Mouse (Mus musculus) hindbrain, embryonic 12.5 days (tissue): ENCODE results near the gene Gna15. TPM values are rescaled to one million over a fixed set of nuclear protein-coding genes. Genes with fewer than 3 reads are reported as not detected.
A peak's percentile ranks its signal among the peaks of the same experiment; 100 is the strongest.

Experiments used
- ATAC-seq: fragments of 200-750 bp; cut with Nextera tagmentation; 2 replicates; pipeline ENCODE4 v1.8.0; 2017; ENCODE audit warnings: moderate TSS enrichment; ENCODE audit not compliant: low FRiP score
- H3K27ac ChIP-seq: fragments of 300-500 bp; sonication (generic); 2 replicates; pipeline ENCODE4 v1.5.1; 2016; ENCODE audit warnings: mild to moderate bottlenecking
- H3K27me3 ChIP-seq: fragments of 300-500 bp; sonication (generic); 2 replicates; pipeline ENCODE4 v1.6.1; 2016; ENCODE audit warnings: mild to moderate bottlenecking
- H3K36me3 ChIP-seq: fragments of 300-500 bp; sonication (generic); 2 replicates; pipeline ENCODE4 v1.6.1; 2016; ENCODE audit warnings: mild to moderate bottlenecking
- H3K4me1 ChIP-seq: fragments of 300-500 bp; sonication (generic); 2 replicates; pipeline ENCODE4 v1.6.1; 2016
- H3K4me2 ChIP-seq: fragments of 300-500 bp; sonication (generic); replicated peaks from 2 replicates; pipeline ENCODE4 v1.6.1; 2016; ENCODE audit warnings: mild to moderate bottlenecking
- H3K4me3 ChIP-seq: fragments of 300-500 bp; sonication (generic); 2 replicates; pipeline ENCODE4 v1.5.1; 2016; ENCODE audit warnings: mild to moderate bottlenecking
- H3K9ac ChIP-seq: fragments of 300-500 bp; sonication (generic); 2 replicates; pipeline ENCODE4 v1.6.1; 2016; ENCODE audit warnings: mild to moderate bottlenecking, moderate library complexity
- H3K9me3 ChIP-seq: fragments of 300-500 bp; sonication (generic); replicated peaks from 2 replicates; pipeline ENCODE4 v1.6.1; 2016; ENCODE audit warnings: mild to moderate bottlenecking
- WGBS: fragments of 180-500 bp; shearing (Covaris S2); methylation state at CpG from one replicate; pipeline ENCODE4 v1.1.7; 2016; 5-methylcytosine and 5-hydroxymethylcytosine counted together
- polyA plus RNA-seq: library from polyadenylated mRNA; unstranded; fragments of >200 nt; fragmentation: Nextera tagmentation; extraction: Ambion mirVana; gene quantifications from 2 replicates; pipeline ENCODE4 v1.2.1, GENCODE M21; 2016

The Gna15 gene
- polyA plus RNA-seq, 1 experiment from 2014 or later: 0.75 TPM

GRCm38 (mm10) chr10:81538321-81539048 is 14.5 kb upstream of the Gna15 start:
- Histone ChIP-seq H3K9me3 (no peaks in the 10 kb centered on the region), H3K27ac (no peak overlapping the region), H3K4me1 (peaks cover 27% of the 10 kb centered on the region), H3K9ac (peak overlapping the region; percentile 41; the same call in 1 of the 2 replicates), H3K4me2 (no peak overlapping the region), H3K36me3 (peaks cover 20% of the 10 kb centered on the region), H3K27me3 (no peaks in the 10 kb centered on the region), H3K4me3 (no peak overlapping the region)
- ATAC-seq: no peak
- 87% methylated on average over 3 of the region's 3 CpGs for WGBS

- ATAC-seq: no peak
- WGBS: 82% methylated on average over 2 of the region's 2 CpGs
- H3K9ac ChIP-seq: no peak overlapping the region
These were observed 13.4 kb upstream of the Gna15 start for GRCm38 (mm10) chr10:81537429-81537828.

GRCm38 (mm10) chr10:81536734-81537133 is 12.7 kb upstream of the Gna15 start:
- no peak overlapping the region for H3K27ac ChIP-seq
- peaks cover 10% of the 10 kb centered on the region for H3K4me1 ChIP-seq
- WGBS: 78% methylated on average over 6 of the region's 6 CpGs
- peaks cover 30% of the 10 kb centered on the region for H3K36me3 ChIP-seq
- ATAC-seq: no peak
- H3K4me3 ChIP-seq: no peak overlapping the region
- no peak overlapping the region for H3K4me2 ChIP-seq
- no peaks in the 10 kb centered on the region for H3K27me3 ChIP-seq
- H3K9ac ChIP-seq: no peak overlapping the region
- no peaks in the 10 kb centered on the region for H3K9me3 ChIP-seq

More at GRCm38 (mm10) chr10:81537429-81537828, 13.4 kb upstream of the Gna15 start:
- Histone ChIP-seq H3K27ac (no peak overlapping the region), H3K4me2 (no peak overlapping the region), H3K4me1 (peaks cover 17% of the 10 kb centered on the region), H3K9me3 (no peaks in the 10 kb centered on the region), H3K36me3 (peaks cover 27% of the 10 kb centered on the region), H3K27me3 (no peaks in the 10 kb centered on the region), H3K4me3 (no peak overlapping the region)

- Histone ChIP-seq H3K27ac (no peak overlapping the region), H3K4me2 (no peak overlapping the region), H3K4me3 (no peak overlapping the region), H3K36me3 (peaks cover 43% of the 10 kb centered on the region), H3K27me3 (no peaks in the 10 kb centered on the region), H3K4me1 (peaks cover 2% of the 10 kb centered on the region; the same call in 1 of the 2 replicates), H3K9ac (no peak overlapping the region), H3K9me3 (no peaks in the 10 kb centered on the region)
- ATAC-seq: no peak
- WGBS: 61% methylated on average over 16 of the region's 16 CpGs
These were observed 10.8 kb upstream of the Gna15 start for GRCm38 (mm10) chr10:81534826-81535225.

- no peaks in the 10 kb centered on the region for H3K9me3 ChIP-seq
- peaks cover 11% of the 10 kb centered on the region for H3K27me3 ChIP-seq
- WGBS: 13% methylated on average over 14 of the region's 14 CpGs
- no peak overlapping the region for H3K4me2 ChIP-seq
- peaks cover 34% of the 10 kb centered on the region for H3K36me3 ChIP-seq
- H3K9ac ChIP-seq: no peak overlapping the region
- no peak overlapping the region for H3K27ac ChIP-seq
- 0 out of 2 replicates have a peak, but pooled peaks cover 3% of the 10 kb centered on the region for H3K4me1 ChIP-seq
- ATAC-seq: 0 out of 2 replicates have a peak, but pooled peaks have one; percentile 44
- no peak overlapping the region for H3K4me3 ChIP-seq
These were observed 2.8 kb upstream of the Gna15 start for GRCm38 (mm10) chr10:81526779-81527178.

GRCm38 (mm10) chr10:81525017-81525694 is 1.1 kb upstream of the Gna15 start:
- Histone ChIP-seq H3K27ac (no peak overlapping the region), H3K9ac (no peak overlapping the region), H3K4me2 (no peak overlapping the region), H3K9me3 (no peaks in the 10 kb centered on the region), H3K36me3 (peaks cover 19% of the 10 kb centered on the region), H3K4me1 (0 out of 2 replicates have a peak, but pooled peaks cover 3% of the 10 kb centered on the region), H3K27me3 (peaks cover 11% of the 10 kb centered on the region), H3K4me3 (no peak overlapping the region)
- ATAC-seq: no peak
- WGBS: 77% methylated on average over 12 of the region's 13 CpGs

GRCm38 (mm10) chr10:81523570-81523969 is 455 bp downstream of the Gna15 start:
- 22% methylated on average over 19 of the region's 19 CpGs for WGBS
- H3K9me3 ChIP-seq: no peaks in the 10 kb centered on the region
- ATAC-seq: no peak
- H3K27me3 ChIP-seq: peaks cover 11% of the 10 kb centered on the region
- H3K4me2 ChIP-seq: no peak overlapping the region
- no peak overlapping the region for H3K9ac ChIP-seq
- H3K4me1 ChIP-seq: 0 out of 2 replicates have a peak, but pooled peaks cover 3% of the 10 kb centered on the region
- no peak overlapping the region for H3K4me3 ChIP-seq
- 0 out of 2 replicates have a peak, but pooled peaks cover 5% of the 10 kb centered on the region for H3K36me3 ChIP-seq
- H3K27ac ChIP-seq: no peak overlapping the region

GRCm38 (mm10) chr10:81523142-81523541 is 883 bp downstream of the Gna15 start:
- ATAC-seq: no peak
- WGBS: 78% methylated on average over 6 of the region's 6 CpGs
- no peak overlapping the region for H3K4me3 ChIP-seq

GRCm38 (mm10) chr10:81519978-81520365 is 4.1 kb downstream of the Gna15 start:
- Histone ChIP-seq H3K27me3 (peaks cover 16% of the 10 kb centered on the region), H3K36me3 (no peaks in the 10 kb centered on the region), H3K9me3 (no peaks in the 10 kb centered on the region), H3K4me2 (no peak overlapping the region), H3K4me1 (0 out of 2 replicates have a peak, but pooled peaks cover 3% of the 10 kb centered on the region), H3K4me3 (no peak overlapping the region), H3K27ac (no peak overlapping the region), H3K9ac (no peak overlapping the region)
- ATAC-seq: no peak
- 79% methylated on average over 3 of the region's 3 CpGs for WGBS

More at GRCm38 (mm10) chr10:81523142-81523541, 883 bp downstream of the Gna15 start:
- no peak overlapping the region for H3K9ac ChIP-seq
- 0 out of 2 replicates have a peak, but pooled peaks cover 3% of the 10 kb centered on the region for H3K4me1 ChIP-seq
- H3K27ac ChIP-seq: no peak overlapping the region
- H3K4me2 ChIP-seq: no peak overlapping the region
- H3K9me3 ChIP-seq: no peaks in the 10 kb centered on the region
- H3K27me3 ChIP-seq: peaks cover 11% of the 10 kb centered on the region
- 0 out of 2 replicates have a peak, but pooled peaks cover 3% of the 10 kb centered on the region for H3K36me3 ChIP-seq

GRCm38 (mm10) chr10:81519227-81519977 is 4.6 kb downstream of the Gna15 start:
- Histone ChIP-seq H3K36me3 (no peaks in the 10 kb centered on the region), H3K4me3 (no peak overlapping the region), H3K4me2 (no peak overlapping the region), H3K4me1 (0 out of 2 replicates have a peak, but pooled peaks cover 3% of the 10 kb centered on the region), H3K27me3 (peaks cover 16% of the 10 kb centered on the region), H3K9ac (no peak overlapping the region), H3K27ac (no peak overlapping the region), H3K9me3 (no peaks in the 10 kb centered on the region)
- no peak for ATAC-seq
- WGBS: 89% methylated on average over 6 of the region's 6 CpGs

- H3K4me1 ChIP-seq: no peaks in the 10 kb centered on the region
- no peak overlapping the region for H3K4me2 ChIP-seq
- 8% methylated on average over 4 of the region's 4 CpGs for WGBS
- no peak overlapping the region for H3K27ac ChIP-seq
- no peak overlapping the region for H3K9ac ChIP-seq
- no peaks in the 10 kb centered on the region for H3K36me3 ChIP-seq
- H3K4me3 ChIP-seq: no peak overlapping the region
- no peaks in the 10 kb centered on the region for H3K9me3 ChIP-seq
- no peak for ATAC-seq
- peaks cover 9% of the 10 kb centered on the region for H3K27me3 ChIP-seq
These were observed 5.5 kb downstream of the Gna15 start for GRCm38 (mm10) chr10:81518546-81518945.

GRCm38 (mm10) chr10:81517227-81517626 is 6.8 kb downstream of the Gna15 start:
- no peak for ATAC-seq
- Histone ChIP-seq H3K4me2 (no peak overlapping the region), H3K9me3 (no peaks in the 10 kb centered on the region), H3K9ac (no peak overlapping the region), H3K36me3 (no peaks in the 10 kb centered on the region), H3K27ac (no peak overlapping the region), H3K4me1 (no peaks in the 10 kb centered on the region), H3K27me3 (peaks cover 19% of the 10 kb centered on the region), H3K4me3 (no peak overlapping the region)
- 75% methylated on average over 8 of the region's 8 CpGs for WGBS
